Mouse (Mus musculus): Measurements from ENCODE around the gene Gm8909. TPM values are rescaled to one million over a fixed set of nuclear protein-coding genes. Genes with fewer than 3 reads are reported as not detected.
"Not testable (repeated sequence)": the region's sequence is repeated elsewhere in the genome, so short reads cannot be mapped to it uniquely, and the experiment has no call there.

The Gm8909 gene
- total RNA-seq, 1 experiment from 2014 or later, result not detected

- no peak for DNase-seq
These were observed 6.9 kb downstream of the Gm8909 start for GRCm38 (mm10) chr17:36161129-36162051.

- not testable (repeated sequence) for DNase-seq
These were observed 10.1 kb downstream of the Gm8909 start for GRCm38 (mm10) chr17:36158264-36158663.

GRCm38 (mm10) chr17:36157782-36158181, 10.6 kb downstream of the Gm8909 start:
- DNase-seq, result peak; percentile 27

GRCm38 (mm10) chr17:36154271-36155149, 13.8 kb downstream of the Gm8909 start:
- no peak for DNase-seq

- DNase-seq, result not testable (repeated sequence)
These were observed 17.1 kb downstream of the Gm8909 start for GRCm38 (mm10) chr17:36151200-36151599.

- not testable (repeated sequence) for DNase-seq
These were observed 19.9 kb downstream of the Gm8909 start for GRCm38 (mm10) chr17:36148468-36148867.

- DNase-seq, result not testable (repeated sequence)
These were observed 21.4 kb downstream of the Gm8909 start for GRCm38 (mm10) chr17:36146937-36147336.

- not testable (repeated sequence) for DNase-seq
These were observed 22.5 kb downstream of the Gm8909 start for GRCm38 (mm10) chr17:36145861-36146156.

GRCm38 (mm10) chr17:36145111-36145860, 23.1 kb downstream of the Gm8909 start:
- DNase-seq, result peak; percentile 16

- not testable (repeated sequence) for DNase-seq
These were observed 32.0 kb downstream of the Gm8909 start for GRCm38 (mm10) chr17:36136299-36136848.

- DNase-seq, result not testable (repeated sequence)
These were observed 32.7 kb downstream of the Gm8909 start for GRCm38 (mm10) chr17:36135421-36136231.

GRCm38 (mm10) chr17:36131516-36132265, 36.6 kb downstream of the Gm8909 start:
- DNase-seq, result no peak

- DNase-seq, result not testable (repeated sequence)
These were observed 39.1 kb downstream of the Gm8909 start, which contains the start of gene Gm7030 for GRCm38 (mm10) chr17:36128968-36129817. TSS of gene Gm7030 (minus strand) at chr17:36129425.

GRCm38 (mm10) chr17:36128525-36128924, 39.8 kb downstream of the Gm8909 start:
- not testable (repeated sequence) for DNase-seq

GRCm38 (mm10) chr17:36124111-36124510, 44.2 kb downstream of the Gm8909 start:
- DNase-seq, result not testable (repeated sequence)

GRCm38 (mm10) chr17:36121352-36122020, 46.9 kb downstream of the Gm8909 start, which contains the start of gene Gm19684:
TSS of gene Gm19684 (plus strand) at chr17:36121678.
- DNase-seq, result peak; percentile 27

GRCm38 (mm10) chr17:36120839-36121238, 47.5 kb downstream of the Gm8909 start:
- not testable (repeated sequence) for DNase-seq

GRCm38 (mm10) chr17:36116545-36116944, 51.8 kb downstream of the Gm8909 start:
- DNase-seq, result not testable (repeated sequence)
